Mouse (Mus musculus): ENCODE data around the gene Aff1. TPM values are rescaled to one million over a fixed set of nuclear protein-coding genes. Genes with fewer than 3 reads are reported as not detected.

Gene Aff1
- polyA plus RNA-seq, 1 experiment from 2014 or later = 7.1 TPM

GRCm38 (mm10) chr5:103846609-103847008 lies 154.4 kb downstream of the Aff1 start:
- Histone ChIP-seq H3K27ac (ENCODE audit: low read depth, low read length) (no peak overlapping the region), H3K4me3 (ENCODE audit: low read depth, low read length) (no peak overlapping the region), H3K4me1 (replicated peaks; ENCODE audit: control insufficient read depth, insufficient read depth, low read length) (peaks cover 2% of the 10 kb centered on the region; the same call in 1 of the 2 replicates), H3K4me2 (ENCODE audit: low read depth, low read length, severe bottlenecking) (no peak overlapping the region), H3K9ac (ENCODE audit: low read length) (no peak overlapping the region), H3K36me3 (ENCODE audit: control insufficient read depth, insufficient read depth, low read length) (no peaks in the 10 kb centered on the region), H3K27me3 (ENCODE audit: control insufficient read depth, insufficient read depth, low read length) (no peaks in the 10 kb centered on the region), H3K9me3 (ENCODE audit: control insufficient read depth, low read length) (no peaks in the 10 kb centered on the region)
- DNase-seq (ENCODE audit: low spot score) (no peak), ATAC-seq (replicated peaks; ENCODE audit: low FRiP score) (no peak)
- 48% methylated on average over 5 of the region's 5 CpGs for WGBS

DNA sequence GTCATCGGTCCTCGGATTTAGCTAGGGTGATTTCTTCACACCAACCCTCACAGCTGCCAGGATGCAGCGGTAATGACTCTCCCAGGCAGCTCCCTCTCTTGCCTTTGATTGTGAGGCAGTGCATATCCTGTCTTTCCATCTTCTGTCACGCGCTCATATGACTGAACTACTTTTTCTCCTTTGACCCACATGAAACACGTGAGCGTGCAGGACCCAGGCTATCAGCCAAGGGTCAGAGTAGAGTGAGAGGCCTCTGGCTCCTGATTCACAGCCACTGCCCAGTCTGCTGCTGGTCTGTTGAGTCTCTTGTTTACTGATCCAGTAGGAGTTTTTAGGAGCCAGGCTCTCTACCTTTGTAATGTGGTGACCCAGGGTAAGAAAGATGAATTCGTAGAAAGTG lies 156.4 kb downstream of the Aff1 start:
- WGBS = 96% methylated on average over 8 of the region's 8 CpGs
- H3K4me1 ChIP-seq (replicated peaks; ENCODE audit: control insufficient read depth, insufficient read depth, low read length) = peaks cover 2% of the 10 kb centered on the region; the same call in 1 of the 2 replicates
- H3K9ac ChIP-seq (ENCODE audit: low read length) = no peak overlapping the region
- no peaks in the 10 kb centered on the region for H3K36me3 ChIP-seq (ENCODE audit: control insufficient read depth, insufficient read depth, low read length)
- no peak overlapping the region for H3K27ac ChIP-seq (ENCODE audit: low read depth, low read length)
- no peak overlapping the region for H3K4me3 ChIP-seq (ENCODE audit: low read depth, low read length)
- no peak overlapping the region for H3K4me2 ChIP-seq (ENCODE audit: low read depth, low read length, severe bottlenecking)
- H3K27me3 ChIP-seq (ENCODE audit: control insufficient read depth, insufficient read depth, low read length) = no peaks in the 10 kb centered on the region
- no peaks in the 10 kb centered on the region for H3K9me3 ChIP-seq (ENCODE audit: control insufficient read depth, low read length)
- ATAC-seq (replicated peaks; ENCODE audit: low FRiP score) = no peak
- no peak for DNase-seq (ENCODE audit: low spot score)

GRCm38 (mm10) chr5:103852756-103853549 lies 160.8 kb downstream of the Aff1 start:
- no peaks in the 10 kb centered on the region for H3K27me3 ChIP-seq (ENCODE audit: control insufficient read depth, insufficient read depth, low read length)
- H3K4me1 ChIP-seq (replicated peaks; ENCODE audit: control insufficient read depth, insufficient read depth, low read length) = no peaks in the 10 kb centered on the region
- DNase-seq (ENCODE audit: low spot score) (no peak), ATAC-seq (replicated peaks; ENCODE audit: low FRiP score) (no peak)
- H3K9me3 ChIP-seq (ENCODE audit: control insufficient read depth, low read length) = no peaks in the 10 kb centered on the region
- H3K27ac ChIP-seq (ENCODE audit: low read depth, low read length) = no peak overlapping the region
- H3K36me3 ChIP-seq (ENCODE audit: control insufficient read depth, insufficient read depth, low read length) = no peaks in the 10 kb centered on the region
- 88% methylated on average over 4 of the region's 4 CpGs for WGBS
- H3K9ac ChIP-seq (ENCODE audit: low read length) = no peak overlapping the region
- H3K4me2 ChIP-seq (ENCODE audit: low read depth, low read length, severe bottlenecking) = no peak overlapping the region
- no peak overlapping the region for H3K4me3 ChIP-seq (ENCODE audit: low read depth, low read length)

DNA sequence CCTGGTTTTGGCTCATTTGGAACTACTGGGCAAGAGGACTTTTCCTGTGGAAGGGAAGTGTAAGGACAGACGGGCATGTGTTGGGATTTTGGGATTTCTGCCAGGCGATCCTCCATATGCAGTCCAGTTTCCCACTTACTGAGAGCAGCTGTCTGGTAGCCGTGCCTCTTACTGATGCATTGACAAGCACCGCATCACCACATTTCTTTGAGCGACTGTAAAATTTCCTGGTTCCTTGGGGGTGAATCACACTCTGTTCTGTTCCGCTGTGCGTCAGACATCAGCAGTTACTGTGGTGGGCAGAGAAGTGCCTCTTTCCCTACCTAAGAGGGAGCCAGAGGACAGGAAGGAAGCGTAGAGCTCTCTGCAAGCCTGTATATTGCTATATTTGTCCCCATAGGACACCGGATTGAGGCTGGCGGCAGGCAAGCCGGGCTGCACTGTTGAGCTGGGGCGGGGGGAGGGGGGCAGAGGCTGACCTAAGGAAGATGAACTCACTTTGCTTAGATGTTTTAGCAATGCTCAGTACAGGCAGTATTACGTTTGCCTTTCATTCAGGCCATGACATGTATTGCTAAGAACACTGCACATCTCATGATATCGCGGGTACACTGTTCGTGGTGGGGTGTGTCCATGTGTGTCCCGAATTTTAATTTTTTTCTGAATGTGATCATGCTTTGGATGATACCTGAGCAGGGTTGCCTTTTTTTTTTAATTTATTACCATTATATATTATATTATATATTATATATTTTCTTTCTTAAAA lies 162.1 kb downstream of the Aff1 start:
- Histone ChIP-seq H3K27me3 (ENCODE audit: control insufficient read depth, insufficient read depth, low read length) (no peaks in the 10 kb centered on the region), H3K4me1 (replicated peaks; ENCODE audit: control insufficient read depth, insufficient read depth, low read length) (no peaks in the 10 kb centered on the region), H3K4me3 (ENCODE audit: low read depth, low read length) (no peak overlapping the region), H3K9ac (ENCODE audit: low read length) (no peak overlapping the region), H3K27ac (ENCODE audit: low read depth, low read length) (no peak overlapping the region), H3K36me3 (ENCODE audit: control insufficient read depth, insufficient read depth, low read length) (no peaks in the 10 kb centered on the region), H3K9me3 (ENCODE audit: control insufficient read depth, low read length) (no peaks in the 10 kb centered on the region), H3K4me2 (ENCODE audit: low read depth, low read length, severe bottlenecking) (no peak overlapping the region)
- 87% methylated on average over 17 of the region's 17 CpGs for WGBS
- DNase-seq (ENCODE audit: low spot score) (no peak), ATAC-seq (replicated peaks; ENCODE audit: low FRiP score) (no peak)

DNA sequence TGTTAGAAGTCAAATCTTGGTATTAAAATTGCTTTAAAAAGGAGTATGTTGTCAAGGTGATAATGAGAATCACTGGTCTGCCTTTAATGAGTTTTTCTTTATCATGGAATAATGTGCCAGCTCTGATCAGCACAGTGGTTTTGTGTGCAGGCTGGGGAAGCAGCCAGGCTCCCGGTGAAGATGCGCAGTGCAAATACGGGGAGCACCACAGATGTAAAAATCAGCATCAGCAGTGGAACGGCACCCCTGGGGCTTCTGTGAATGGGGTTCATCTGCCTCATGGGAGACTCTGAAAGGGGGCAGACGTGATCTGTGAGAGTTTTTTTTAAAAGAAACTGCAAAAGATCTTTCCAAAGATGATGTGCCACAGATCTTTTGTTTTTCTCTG lies 162.6 kb downstream of the Aff1 start:
- no peak overlapping the region for H3K4me3 ChIP-seq (ENCODE audit: low read depth, low read length)
- ATAC-seq (replicated peaks; ENCODE audit: low FRiP score) = no peak
- no peak for DNase-seq (ENCODE audit: low spot score)
- no peaks in the 10 kb centered on the region for H3K36me3 ChIP-seq (ENCODE audit: control insufficient read depth, insufficient read depth, low read length)
- 80% methylated on average over 5 of the region's 5 CpGs for WGBS
- no peaks in the 10 kb centered on the region for H3K27me3 ChIP-seq (ENCODE audit: control insufficient read depth, insufficient read depth, low read length)
- H3K4me1 ChIP-seq (replicated peaks; ENCODE audit: control insufficient read depth, insufficient read depth, low read length) = no peaks in the 10 kb centered on the region
- no peak overlapping the region for H3K9ac ChIP-seq (ENCODE audit: low read length)
- H3K9me3 ChIP-seq (ENCODE audit: control insufficient read depth, low read length) = no peaks in the 10 kb centered on the region
- no peak overlapping the region for H3K4me2 ChIP-seq (ENCODE audit: low read depth, low read length, severe bottlenecking)
- H3K27ac ChIP-seq (ENCODE audit: low read depth, low read length) = no peak overlapping the region

GRCm38 (mm10) chr5:103855483-103856211 lies 163.5 kb downstream of the Aff1 start:
- WGBS = 85% methylated on average over 14 of the region's 14 CpGs
- H3K36me3 ChIP-seq (ENCODE audit: control insufficient read depth, insufficient read depth, low read length) = no peaks in the 10 kb centered on the region
- no peak for DNase-seq (ENCODE audit: low spot score)
- H3K27me3 ChIP-seq (ENCODE audit: control insufficient read depth, insufficient read depth, low read length) = no peaks in the 10 kb centered on the region
- no peak overlapping the region for H3K9ac ChIP-seq (ENCODE audit: low read length)
- peak; percentile 15 for ATAC-seq (replicated peaks; ENCODE audit: low FRiP score)
- H3K27ac ChIP-seq (ENCODE audit: low read depth, low read length) = no peak overlapping the region
- no peak overlapping the region for H3K4me3 ChIP-seq (ENCODE audit: low read depth, low read length)
- H3K9me3 ChIP-seq (ENCODE audit: control insufficient read depth, low read length) = no peaks in the 10 kb centered on the region
- no peaks in the 10 kb centered on the region for H3K4me1 ChIP-seq (replicated peaks; ENCODE audit: control insufficient read depth, insufficient read depth, low read length)
- no peak overlapping the region for H3K4me2 ChIP-seq (ENCODE audit: low read depth, low read length, severe bottlenecking)

DNA sequence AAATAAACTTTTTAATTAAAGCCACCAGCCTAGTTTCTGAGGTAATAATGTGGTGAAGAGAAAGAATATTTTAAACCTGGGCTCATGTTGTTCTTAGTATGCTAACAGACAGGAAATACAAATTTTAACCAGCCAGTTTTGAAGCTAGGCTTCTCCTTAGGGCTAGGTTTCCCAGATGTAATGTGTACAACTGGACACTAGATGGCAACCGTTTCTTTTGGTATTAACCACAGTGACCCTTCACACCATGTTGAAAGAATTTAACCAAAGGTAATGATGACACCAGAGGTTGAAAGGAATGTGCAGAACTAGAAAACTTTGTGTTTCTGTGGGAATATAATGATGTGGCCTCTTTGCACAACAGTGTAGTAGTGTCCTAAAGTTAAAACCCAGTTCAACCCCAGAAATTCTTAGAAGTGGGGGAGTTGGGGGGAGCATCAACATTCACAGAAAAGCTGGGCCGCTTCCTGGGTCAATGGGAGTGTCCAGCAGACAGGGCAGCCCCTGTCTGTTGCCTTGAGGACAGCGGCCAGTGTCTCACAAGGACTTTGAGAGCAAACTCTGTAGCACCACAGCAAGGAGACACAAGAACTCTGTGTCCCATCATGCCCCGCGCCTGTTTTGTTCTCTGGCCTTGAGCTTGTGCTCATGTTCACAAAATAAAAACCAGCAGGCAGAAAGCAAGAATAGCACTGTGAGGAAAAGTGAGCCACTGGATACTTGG lies 164.3 kb downstream of the Aff1 start:
- Histone ChIP-seq H3K27me3 (ENCODE audit: control insufficient read depth, insufficient read depth, low read length) (no peaks in the 10 kb centered on the region), H3K9me3 (ENCODE audit: control insufficient read depth, low read length) (no peaks in the 10 kb centered on the region), H3K27ac (ENCODE audit: low read depth, low read length) (no peak overlapping the region), H3K4me1 (replicated peaks; ENCODE audit: control insufficient read depth, insufficient read depth, low read length) (no peaks in the 10 kb centered on the region), H3K9ac (ENCODE audit: low read length) (no peak overlapping the region), H3K4me3 (ENCODE audit: low read depth, low read length) (no peak overlapping the region), H3K36me3 (ENCODE audit: control insufficient read depth, insufficient read depth, low read length) (no peaks in the 10 kb centered on the region), H3K4me2 (ENCODE audit: low read depth, low read length, severe bottlenecking) (no peak overlapping the region)
- ATAC-seq (replicated peaks; ENCODE audit: low FRiP score) = peak; percentile 61; the same call in 1 of the 2 replicates
- DNase-seq (ENCODE audit: low spot score) = no peak
- 57% methylated on average over 5 of the region's 5 CpGs for WGBS

- 95% methylated on average over 2 of the region's 2 CpGs for WGBS
- no peak overlapping the region for H3K4me3 ChIP-seq (ENCODE audit: low read depth, low read length)
- H3K9me3 ChIP-seq (ENCODE audit: control insufficient read depth, low read length) = no peaks in the 10 kb centered on the region
- H3K4me1 ChIP-seq (replicated peaks; ENCODE audit: control insufficient read depth, insufficient read depth, low read length) = no peaks in the 10 kb centered on the region
- no peak for DNase-seq (ENCODE audit: low spot score)
- no peak overlapping the region for H3K27ac ChIP-seq (ENCODE audit: low read depth, low read length)
- H3K27me3 ChIP-seq (ENCODE audit: control insufficient read depth, insufficient read depth, low read length) = no peaks in the 10 kb centered on the region
- H3K36me3 ChIP-seq (ENCODE audit: control insufficient read depth, insufficient read depth, low read length) = no peaks in the 10 kb centered on the region
- no peak overlapping the region for H3K4me2 ChIP-seq (ENCODE audit: low read depth, low read length, severe bottlenecking)
- ATAC-seq (replicated peaks; ENCODE audit: low FRiP score) = no peak
- H3K9ac ChIP-seq (ENCODE audit: low read length) = no peak overlapping the region
Measured at GRCm38 (mm10) chr5:103857151-103857550, 165.0 kb downstream of the Aff1 start.
